7 mouse cellular contexts compared by ENCODE assay signal in genomic region chr1:55130190-55130916, GRCm38 (mm10). TPM values are rescaled to one million over a fixed set of nuclear protein-coding genes. Genes with fewer than 3 reads are reported as not detected.
DNase-seq lines count a peak whose midpoint lies in the region; ATAC-seq and TF ChIP-seq lines count a peak whose summit lies in the region.

No protein-coding gene starts in this region.

- no peaks in the 10 kb centered on the region for H3K9me3 ChIP-seq in neural tube, embryonic 11.5 days (ENCODE audit: control insufficient read depth, low read length)
- no peaks in the 10 kb centered on the region for H3K9me3 ChIP-seq in intestine, postnatal 0 days (ENCODE audit: control insufficient read depth)
- no peaks in the 10 kb centered on the region for H3K9me3 ChIP-seq in neural tube, embryonic 15.5 days (replicated peaks)

- DNase-seq in neural tube, embryonic 11.5 days (ENCODE audit: low spot score), result no peak
- DNase-seq in neural tube, embryonic 10.5 days (ENCODE audit: extremely low spot score, low spot score), result no peak
- no peak for DNase-seq in right cerebral cortex, postnatal 4 days
- DNase-seq in adrenal gland, adult 8-10 months, result no peak

- peak overlapping the region; percentile 66; the same call in 1 of the 2 replicates for H3K27ac ChIP-seq in neural tube, embryonic 11.5 days (ENCODE audit: low read depth, low read length)
- peak overlapping the region; percentile 42; the same call in 1 of the 2 replicates for H3K27ac ChIP-seq in embryonic fibroblast, embryonic 13.5 days (ENCODE audit: insufficient read depth, low read length)
- peak overlapping the region; percentile 58; the same call in 1 of the 2 replicates for H3K27ac ChIP-seq in intestine, postnatal 0 days (ENCODE audit: low read depth, low read length)
- peak overlapping the region; percentile 99 for H3K27ac ChIP-seq in neural tube, embryonic 15.5 days (replicated peaks)

- no peak for TF ChIP-seq POLR2A in embryonic fibroblast, embryonic 13.5 days (IDR thresholded peaks at IDR 0.05; ENCODE audit: low read depth, low read length)

- TF ChIP-seq CTCF in embryonic fibroblast, embryonic 13.5 days (IDR thresholded peaks at IDR 0.05; ENCODE audit: borderline replicate concordance, insufficient read depth, low read length), result no peak
- no peak for TF ChIP-seq CTCF in intestine, postnatal 0 days (IDR thresholded peaks at IDR 0.05; ENCODE audit: low read depth)

- ATAC-seq in neural tube, embryonic 11.5 days (ENCODE audit: insufficient read depth, low FRiP score, low TSS enrichment), result no peak
- no peak for ATAC-seq in intestine, postnatal 0 days
- no peak for ATAC-seq in neural tube, embryonic 15.5 days (ENCODE audit: low FRiP score)

- H3K36me3 ChIP-seq in neural tube, embryonic 11.5 days (ENCODE audit: control insufficient read depth, insufficient read depth, low read length), result no peaks in the 10 kb centered on the region
- H3K36me3 ChIP-seq in intestine, postnatal 0 days (ENCODE audit: control insufficient read depth, insufficient read depth), result no peaks in the 10 kb centered on the region
- no peaks in the 10 kb centered on the region for H3K36me3 ChIP-seq in neural tube, embryonic 15.5 days

- no peaks in the 10 kb centered on the region for H3K27me3 ChIP-seq in neural tube, embryonic 11.5 days (ENCODE audit: control insufficient read depth, insufficient read depth, low read length)
- no peaks in the 10 kb centered on the region for H3K27me3 ChIP-seq in intestine, postnatal 0 days (replicated peaks; ENCODE audit: control insufficient read depth, insufficient read depth, low read length)
- no peaks in the 10 kb centered on the region for H3K27me3 ChIP-seq in neural tube, embryonic 15.5 days (replicated peaks)

- H3K4me1 ChIP-seq in neural tube, embryonic 11.5 days (ENCODE audit: control insufficient read depth, insufficient read depth, low read length), result peaks cover 11% of the 10 kb centered on the region; the same call in 1 of the 2 replicates
- H3K4me1 ChIP-seq in embryonic fibroblast, embryonic 13.5 days (ENCODE audit: control insufficient read depth, insufficient read depth, low read length), result peaks cover 2% of the 10 kb centered on the region; the same call in 1 of the 2 replicates
- H3K4me1 ChIP-seq in intestine, postnatal 0 days (replicated peaks; ENCODE audit: control insufficient read depth, insufficient read depth, low read length), result 0 out of 2 replicates have a peak, but pooled peaks cover 4% of the 10 kb centered on the region
- H3K4me1 ChIP-seq in neural tube, embryonic 15.5 days, result peaks cover 25% of the 10 kb centered on the region

- 73% methylated on average over 10 of the region's 10 CpGs for WGBS in neural tube, embryonic 11.5 days
- whole genome bisulfite sequencing in intestine, postnatal 0 days, result 60% methylated on average over 10 of the region's 10 CpGs
- 68% methylated on average over 10 of the region's 10 CpGs for WGBS in neural tube, embryonic 15.5 days

- H3K9ac ChIP-seq in neural tube, embryonic 11.5 days (ENCODE audit: low read length), result peak overlapping the region; percentile 96; the same call in 1 of the 2 replicates
- peak overlapping the region; percentile 12 for H3K9ac ChIP-seq in intestine, postnatal 0 days (ENCODE audit: low read depth, low read length)
- H3K9ac ChIP-seq in neural tube, embryonic 15.5 days (replicated peaks), result peak overlapping the region; percentile 99

- peak overlapping the region; percentile 79 for H3K4me2 ChIP-seq in neural tube, embryonic 11.5 days (ENCODE audit: low read depth)
- peak overlapping the region; percentile 70 for H3K4me2 ChIP-seq in intestine, postnatal 0 days (replicated peaks; ENCODE audit: low read depth)
- peak overlapping the region; percentile 68 for H3K4me2 ChIP-seq in neural tube, embryonic 15.5 days

- peak overlapping the region; percentile 97 for H3K4me3 ChIP-seq in neural tube, embryonic 11.5 days (ENCODE audit: low read depth, low read length)
- H3K4me3 ChIP-seq in embryonic fibroblast, embryonic 13.5 days (ENCODE audit: insufficient read depth, low read length), result peak overlapping the region; percentile 55
- peak overlapping the region; percentile 94 for H3K4me3 ChIP-seq in intestine, postnatal 0 days (ENCODE audit: low read depth, low read length)
- peak overlapping the region; percentile 100 for H3K4me3 ChIP-seq in neural tube, embryonic 15.5 days (replicated peaks)

RNA-seq across cellular contexts. Expression of gene Mob4, which starts 0.7 kb away (rescaled TPM):
- 141 and 145 TPM in 2 replicates for polyA plus RNA-seq in neural tube, embryonic 11.5 days (2014; fragmentation: Nextera tagmentation; extraction: Ambion mirVana)
- polyA plus RNA-seq in embryonic fibroblast, embryonic 13.5 days (2011; ENCODE audit: insufficient read length, low read depth, missing spikeins), result 79.3 and 83.1 TPM in 2 replicates
- 87.1 and 95.3 TPM in 2 replicates for polyA plus RNA-seq in intestine, postnatal 0 days (2015; fragmentation: Nextera tagmentation; extraction: Ambion mirVana)
- 168 and 169 TPM in 2 replicates for polyA plus RNA-seq in neural tube, embryonic 15.5 days (2015; fragmentation: Nextera tagmentation; extraction: Ambion mirVana)
- total RNA-seq in adrenal gland, adult 8-10 months (2022), result 100 to 1,000 TPM; 120 to 399 (median 199) TPM

RNA-seq across cellular contexts. Expression of gene Hspd1, which starts 42.3 kb away (rescaled TPM):
- 389 and 397 TPM in 2 replicates for polyA plus RNA-seq in neural tube, embryonic 11.5 days (2014; fragmentation: Nextera tagmentation; extraction: Ambion mirVana)
- 335 and 353 TPM in 2 replicates for polyA plus RNA-seq in embryonic fibroblast, embryonic 13.5 days (2011; ENCODE audit: insufficient read length, low read depth, missing spikeins)
- polyA plus RNA-seq in intestine, postnatal 0 days (2015; fragmentation: Nextera tagmentation; extraction: Ambion mirVana), result 163 and 164 TPM in 2 replicates
- polyA plus RNA-seq in neural tube, embryonic 15.5 days (2015; fragmentation: Nextera tagmentation; extraction: Ambion mirVana), result 280 and 346 TPM in 2 replicates
- 1,000 to 10,000 TPM in 2 of 4 experiments, 100 to 1,000 TPM in 2; 545 to 1,761 (median 966) TPM for total RNA-seq in adrenal gland, adult 8-10 months (2022)

RNA-seq across cellular contexts. Expression of gene Hspe1, which starts 42.4 kb away (rescaled TPM):
- polyA plus RNA-seq in neural tube, embryonic 11.5 days (2014; fragmentation: Nextera tagmentation; extraction: Ambion mirVana), result 404 and 440 TPM in 2 replicates
- polyA plus RNA-seq in embryonic fibroblast, embryonic 13.5 days (2011; ENCODE audit: insufficient read length, low read depth, missing spikeins), result 429 and 478 TPM in 2 replicates
- polyA plus RNA-seq in intestine, postnatal 0 days (2015; fragmentation: Nextera tagmentation; extraction: Ambion mirVana), result 395 and 427 TPM in 2 replicates
- polyA plus RNA-seq in neural tube, embryonic 15.5 days (2015; fragmentation: Nextera tagmentation; extraction: Ambion mirVana), result 253 and 287 TPM in 2 replicates
- total RNA-seq in adrenal gland, adult 8-10 months (2022), result 1,000 to 10,000 TPM in 1 of 4 experiments, 100 to 1,000 TPM in 3; 299 to 1,036 (median 606) TPM

Comparison
In these comparisons a context has a peak if more than half of its experiments do, and no peak if none do; other contexts are left out.
1. H3K27ac ChIP-seq: peak in every context shown above with its lines; median percentile 99 in neural tube, embryonic 15.5 days; 66 in neural tube, embryonic 11.5 days; 58 in intestine, postnatal 0 days; 42 in embryonic fibroblast, embryonic 13.5 days.
2. H3K9ac ChIP-seq: peak in every context shown above with its lines; median percentile 99 in neural tube, embryonic 15.5 days; 96 in neural tube, embryonic 11.5 days; 12 in intestine, postnatal 0 days.